Mouse (Mus musculus): Measurements from ENCODE around the gene Gm3646. TPM values are rescaled to one million over a fixed set of nuclear protein-coding genes. Genes with fewer than 3 reads are reported as not detected.

Gm3646 gene
- polyA plus RNA-seq (2012; rRNA removed; ENCODE audit: low replicate concordance), result not detected in 2 replicates

DNA sequence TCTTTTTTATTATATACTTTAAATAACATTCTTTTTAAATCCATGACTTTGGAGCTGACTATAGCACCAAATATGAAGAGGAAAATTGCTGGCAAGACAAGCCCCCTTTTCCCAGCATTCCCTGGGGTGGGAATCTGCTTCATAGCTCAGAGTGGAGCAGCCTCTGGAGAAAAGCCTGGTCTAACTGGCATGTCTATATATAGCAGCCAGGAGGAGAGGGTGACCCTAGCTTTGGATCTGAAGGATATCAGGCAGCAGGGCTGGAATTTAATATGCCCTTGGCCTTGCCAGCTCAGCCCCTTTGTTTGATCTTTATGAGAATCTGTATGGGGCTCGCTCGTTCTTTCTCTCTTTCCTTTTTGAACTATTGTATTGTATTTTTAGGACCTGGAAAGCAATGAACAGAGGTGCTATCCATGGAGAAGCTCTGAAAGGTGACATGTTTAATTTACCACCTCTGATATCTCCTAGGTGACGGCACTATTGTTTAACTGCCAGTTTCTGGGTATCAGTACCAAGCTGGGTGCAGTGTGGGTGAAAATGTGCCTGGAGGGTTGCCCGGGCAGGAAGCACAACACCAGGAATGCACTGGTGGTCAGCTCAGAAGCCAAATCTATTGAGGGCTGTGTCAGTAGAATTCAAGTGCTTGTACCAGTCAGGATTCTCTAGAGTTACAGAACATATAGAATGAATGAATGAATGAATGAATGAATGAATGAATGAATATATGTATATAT lies at the start of gene Gm3646:
Gene Gm3646 (minus strand): TSS at position 90 of the 737 bp plus-strand sequence.

Other genes starting within 250 kb of the Gm3646 start
- 10.8 and 20.4 TPM in 2 replicates for gene Rnf149, start 227.9 kb downstream of the Gm3646 start, polyA plus RNA-seq (2012; rRNA removed; ENCODE audit: low replicate concordance)
- 0.39 and 0.88 TPM in 2 replicates for gene Creg2, start 153.9 kb downstream of the Gm3646 start, polyA plus RNA-seq (2012; rRNA removed; ENCODE audit: low replicate concordance)
- not detected in 2 replicates for gene Rfx8, start 84.3 kb downstream of the Gm3646 start, polyA plus RNA-seq (2012; rRNA removed; ENCODE audit: low replicate concordance)
- 65.9 and 90.7 TPM in 2 replicates for gene Map4k4, start 95.6 kb upstream of the Gm3646 start, polyA plus RNA-seq (2012; rRNA removed; ENCODE audit: low replicate concordance)